Mouse (Mus musculus): ENCODE results near the gene Dyrk1a. TPM values are rescaled to one million over a fixed set of nuclear protein-coding genes. Genes with fewer than 3 reads are reported as not detected.
"Not testable (repeated sequence)": the region's sequence is repeated elsewhere in the genome, so short reads cannot be mapped to it uniquely, and the experiment has no call there.

Dyrk1a gene
- total RNA-seq, 2 experiments from 2014 or later, result 68.7 to 77.0 TPM

DNA sequence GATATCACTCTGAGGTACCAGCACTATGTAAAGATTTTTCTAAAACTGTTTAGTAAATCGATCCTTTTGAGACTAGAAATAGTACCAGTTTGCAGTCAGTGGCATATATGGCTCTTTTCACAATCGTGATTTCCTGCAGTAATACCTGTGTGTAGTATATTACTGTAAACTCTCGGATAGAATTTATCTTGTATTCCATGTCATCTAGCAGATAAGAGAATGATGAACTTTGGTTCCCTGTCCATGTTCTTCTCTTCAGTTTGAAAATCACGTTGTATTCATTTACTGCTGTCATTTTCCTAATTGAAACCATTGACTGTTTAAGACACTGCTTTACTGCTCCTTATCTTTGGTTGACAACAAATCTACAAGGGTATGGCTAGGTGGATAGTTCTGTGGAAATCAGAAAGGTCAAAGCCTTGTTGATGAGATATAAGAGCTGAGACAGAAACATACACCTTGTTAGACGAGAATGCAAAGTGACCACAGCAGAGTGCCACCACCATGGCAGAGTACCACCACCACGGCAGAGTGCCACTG, 62.7 kb downstream of the Dyrk1a start:
- DNase-seq, result no peak

DNA sequence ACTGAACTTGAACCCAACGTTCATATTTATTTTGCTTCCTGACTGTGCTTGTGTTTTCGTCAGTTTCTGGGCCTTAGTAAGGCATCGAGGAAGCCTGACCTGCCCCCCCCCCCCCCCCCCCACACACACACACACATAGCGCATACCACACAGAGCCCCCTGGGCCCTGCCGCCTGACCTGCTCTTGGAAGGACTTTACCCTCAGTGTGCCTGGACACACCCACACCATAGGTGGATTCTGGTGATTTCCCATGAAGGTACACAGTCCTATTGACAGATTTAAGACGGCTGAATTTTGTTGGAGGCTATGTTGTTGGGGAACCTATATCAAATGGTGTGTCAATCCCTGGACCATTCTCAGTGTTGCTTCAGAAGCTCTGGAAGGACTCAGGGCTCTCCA, 63.2 kb downstream of the Dyrk1a start:
- no peak for DNase-seq

DNA sequence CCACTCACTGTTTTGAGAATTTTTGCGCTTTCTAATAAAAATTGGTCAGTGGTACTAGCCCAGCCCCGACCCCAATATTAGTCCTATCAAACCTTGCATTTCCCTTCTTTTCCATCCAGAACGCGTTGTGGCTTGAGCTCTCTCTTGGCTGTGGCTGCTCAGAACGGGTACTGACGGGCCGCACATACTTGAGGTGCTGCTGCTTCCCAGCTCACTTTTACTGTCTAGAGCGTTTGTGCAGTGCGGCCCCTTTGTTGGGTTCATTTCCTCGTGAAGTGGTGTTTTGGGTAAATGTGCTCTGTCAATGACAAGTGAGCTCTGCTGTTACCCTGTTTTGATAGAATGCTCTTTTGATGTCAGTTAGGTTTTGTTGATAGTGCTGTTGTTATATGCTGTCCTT, 67.6 kb downstream of the Dyrk1a start:
- DNase-seq, result no peak

DNA sequence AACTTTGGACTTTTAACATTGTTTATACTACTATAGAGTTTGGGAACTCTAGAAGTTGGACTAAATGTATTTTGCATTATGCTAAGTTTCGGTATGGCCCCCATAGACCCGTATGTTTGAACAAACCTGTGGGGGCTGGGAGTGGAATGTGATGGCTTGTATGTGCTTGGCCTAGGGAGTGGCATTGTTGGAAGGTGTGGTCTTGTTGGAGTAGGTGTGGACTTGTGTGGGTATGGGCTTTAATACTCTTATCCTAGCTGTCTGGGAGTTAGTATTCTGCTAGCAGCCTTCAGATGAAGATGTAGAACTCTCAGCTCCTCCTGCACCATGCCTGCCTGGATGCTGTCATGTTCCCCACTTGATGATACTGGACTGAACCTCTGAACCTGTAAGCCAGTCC, 72.0 kb downstream of the Dyrk1a start:
- no peak for DNase-seq

DNA sequence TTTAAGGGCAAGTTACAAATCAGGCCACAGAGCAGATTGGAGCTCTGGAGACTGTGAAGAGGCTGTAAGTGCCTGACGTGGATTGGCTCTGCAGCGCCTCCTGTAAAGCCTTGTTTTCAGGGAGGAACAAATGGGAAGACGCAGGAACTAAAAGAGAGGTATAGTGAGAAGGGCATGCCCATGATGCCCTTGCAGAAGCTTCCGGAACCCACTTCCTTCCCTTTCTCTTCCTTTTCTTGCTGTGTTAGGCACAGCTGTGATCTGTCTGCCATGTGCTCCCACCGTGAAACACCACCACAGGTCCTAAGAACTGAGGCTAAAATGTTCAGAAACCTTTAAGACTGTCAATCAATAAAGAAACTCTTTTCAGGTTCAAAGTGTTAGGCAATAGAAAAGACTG, 77.3 kb downstream of the Dyrk1a start:
- DNase-seq, result no peak

DNA sequence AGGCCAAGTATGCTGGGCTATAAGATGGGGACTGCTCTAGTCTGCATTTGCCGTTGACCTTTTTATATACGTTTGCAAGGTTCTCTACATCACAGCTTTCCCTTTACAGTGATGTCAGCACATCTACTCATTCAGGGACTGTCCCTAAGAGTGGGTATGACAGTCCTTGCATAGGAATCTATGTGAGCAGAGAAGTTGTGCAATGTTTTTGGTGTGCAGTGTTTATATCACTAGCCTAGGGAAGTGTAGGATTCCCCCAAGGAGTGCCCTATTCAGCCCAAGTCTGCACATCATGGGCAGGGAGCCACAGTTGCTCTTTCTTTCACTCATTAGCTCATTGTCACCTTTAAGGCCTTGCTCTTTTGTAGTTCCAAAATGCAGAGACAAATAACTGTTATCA, 78.1 kb downstream of the Dyrk1a start:
- DNase-seq, result no peak

DNA sequence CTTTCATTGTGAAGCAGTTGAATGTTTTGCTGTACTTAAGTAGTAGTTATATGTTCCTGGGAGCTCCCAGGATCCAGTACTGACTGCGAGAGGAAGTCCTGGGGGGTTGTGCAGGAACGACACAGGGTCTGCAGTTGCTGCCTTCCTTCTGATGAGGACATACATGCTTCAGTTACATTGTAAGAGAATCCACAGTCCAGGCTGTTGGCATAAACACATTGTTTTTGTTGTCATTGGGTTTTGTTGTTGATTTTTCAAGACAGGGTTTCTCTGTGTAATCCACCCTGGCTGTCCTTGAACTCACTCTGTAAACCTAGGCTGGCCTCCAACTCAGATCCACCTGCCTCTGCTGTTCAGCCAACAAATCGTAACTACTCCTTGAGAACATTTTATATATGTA, 80.1 kb downstream of the Dyrk1a start:
- no peak for DNase-seq

DNA sequence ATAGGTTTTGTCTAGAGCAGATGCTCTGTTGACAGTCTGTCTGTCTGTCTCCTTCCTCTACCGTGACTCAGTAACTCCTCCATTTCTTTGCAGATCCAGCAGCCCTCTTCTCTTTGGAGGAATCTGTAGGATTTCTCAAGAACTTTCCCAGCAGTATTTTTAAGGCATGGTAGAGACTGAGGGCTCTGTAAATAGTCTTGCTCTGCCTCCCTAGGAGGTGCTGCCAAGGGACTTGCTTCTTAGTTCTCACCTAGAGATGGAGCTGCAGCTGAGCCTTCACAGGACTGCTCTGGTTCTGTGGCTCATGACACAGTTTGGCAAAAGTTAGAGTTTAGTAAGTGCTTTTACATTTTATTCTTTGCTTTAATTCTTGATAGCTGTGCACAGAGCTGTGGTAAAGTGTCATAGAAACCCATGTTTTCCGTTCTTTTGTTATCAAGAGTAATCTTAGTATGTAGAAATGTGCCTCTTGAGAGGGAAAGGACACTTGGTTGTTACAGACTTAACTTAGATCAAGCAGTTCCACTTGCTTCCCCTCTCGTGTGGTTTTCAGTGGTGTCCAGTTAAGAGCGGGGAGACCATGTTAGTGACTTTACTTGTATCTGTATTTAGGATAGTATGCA, 82.4 kb downstream of the Dyrk1a start:
- DNase-seq, result no peak

DNA sequence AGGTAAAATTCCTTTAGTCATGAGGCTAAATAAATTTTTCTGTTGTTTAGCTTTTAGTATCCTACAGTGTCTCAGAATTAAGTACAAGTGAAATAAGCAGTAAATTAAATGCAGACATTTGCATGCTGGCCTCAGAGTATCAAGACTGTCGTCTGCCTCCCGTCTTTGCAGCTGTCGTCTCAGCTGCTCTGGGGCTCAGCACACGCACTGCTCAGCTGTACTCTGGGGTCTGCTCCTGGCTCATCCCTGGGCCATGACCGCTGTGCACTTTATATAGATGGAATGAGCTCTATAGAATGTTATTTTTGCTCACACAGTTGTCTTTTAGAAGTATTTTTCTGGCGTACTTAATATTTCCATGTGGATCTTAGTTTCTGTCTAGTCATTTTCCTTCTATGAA, 85.3 kb downstream of the Dyrk1a start:
- no peak for DNase-seq

DNA sequence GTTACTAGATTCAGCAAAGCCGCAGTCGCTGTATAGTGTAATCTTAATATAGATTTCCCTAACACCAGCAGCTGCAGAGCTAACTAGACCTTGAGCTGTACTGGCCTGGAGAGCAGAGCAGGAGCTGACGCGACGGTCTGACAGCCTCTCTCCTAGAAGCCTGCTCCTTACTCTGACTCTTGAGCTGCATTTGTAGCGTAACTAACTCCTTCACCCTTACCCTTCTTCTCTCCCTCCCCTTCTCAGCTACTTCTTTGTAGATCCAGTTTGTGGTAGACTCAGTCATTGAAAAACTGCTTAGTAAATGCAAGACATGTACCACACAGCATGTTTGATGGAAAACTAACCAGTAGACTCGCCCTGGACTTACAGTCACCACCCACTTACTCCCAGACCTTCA, 87.1 kb downstream of the Dyrk1a start:
- DNase-seq, result no peak

DNA sequence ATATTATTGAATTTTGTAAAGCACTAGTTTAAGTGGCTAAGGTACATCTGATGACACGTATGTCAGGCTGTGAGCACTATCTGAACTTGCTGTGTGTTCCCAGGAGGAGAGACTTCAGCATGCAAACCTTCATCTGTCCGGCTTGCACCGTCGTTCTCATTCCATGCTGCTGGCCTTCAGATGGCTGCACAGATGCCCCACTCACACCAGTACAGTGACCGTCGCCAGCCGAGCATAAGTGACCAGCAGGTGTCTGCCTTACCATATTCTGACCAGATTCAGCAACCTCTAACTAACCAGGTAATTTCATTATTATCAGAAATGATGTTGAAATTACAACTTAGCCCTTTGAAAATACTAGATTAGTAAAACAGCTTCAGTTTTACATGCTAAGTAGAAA, 89.6 kb downstream of the Dyrk1a start:
- DNase-seq, result no peak

DNA sequence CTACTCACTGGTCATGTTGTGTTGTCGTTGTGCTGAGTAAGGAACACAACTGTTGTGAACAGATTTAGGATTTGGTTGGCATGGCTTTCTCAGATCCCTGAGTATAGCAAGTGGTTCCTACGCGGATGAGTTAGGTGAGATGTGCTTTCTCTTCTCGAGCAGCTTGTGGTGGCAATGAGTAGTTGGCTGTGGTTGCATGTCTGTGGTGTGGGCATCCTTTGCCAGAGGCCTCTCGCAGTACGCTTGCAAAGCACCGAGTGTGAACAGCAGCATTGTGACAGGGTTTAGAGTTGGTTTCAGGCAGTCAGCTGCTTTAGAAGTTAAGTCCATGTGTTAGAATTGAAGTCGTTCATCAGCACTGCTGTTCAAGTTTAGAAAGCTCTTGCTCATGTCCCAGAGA, 90.4 kb downstream of the Dyrk1a start:
- DNase-seq, result no peak

DNA sequence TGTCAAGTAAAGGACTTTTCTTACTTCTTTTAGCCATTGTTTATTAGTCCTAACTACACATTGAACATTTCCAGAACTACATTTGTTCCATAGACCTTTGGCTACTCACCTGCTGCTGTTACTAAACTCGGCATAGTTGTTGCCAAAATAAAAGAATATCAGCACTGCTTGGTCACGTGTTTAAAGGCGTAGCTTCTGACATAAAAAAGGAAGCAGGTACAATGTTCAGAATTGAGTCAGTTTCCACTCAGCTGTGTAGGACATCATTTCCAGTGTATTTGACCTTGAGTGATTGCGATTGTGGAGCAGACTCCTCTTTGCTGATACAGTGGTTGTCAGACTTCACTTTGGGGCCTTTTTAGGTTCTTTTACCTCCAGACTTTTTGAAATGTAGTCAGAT, 97.7 kb downstream of the Dyrk1a start:
- no peak for DNase-seq

DNA sequence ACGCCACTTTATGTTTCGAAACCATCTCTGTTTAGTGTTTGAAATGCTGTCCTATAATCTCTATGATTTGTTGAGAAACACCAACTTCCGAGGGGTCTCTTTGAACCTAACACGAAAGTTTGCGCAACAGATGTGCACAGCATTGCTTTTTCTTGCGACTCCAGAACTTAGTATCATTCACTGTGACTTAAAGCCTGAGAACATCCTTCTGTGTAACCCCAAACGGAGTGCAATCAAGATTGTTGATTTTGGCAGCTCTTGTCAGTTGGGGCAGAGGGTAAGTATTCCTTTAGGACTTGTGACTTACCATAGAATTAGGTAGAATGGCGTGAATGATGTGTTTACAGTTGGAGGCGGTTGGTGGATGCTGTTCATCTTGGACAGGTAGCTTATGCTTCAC, 101.5 kb downstream of the Dyrk1a start:
- DNase-seq, result no peak

DNA sequence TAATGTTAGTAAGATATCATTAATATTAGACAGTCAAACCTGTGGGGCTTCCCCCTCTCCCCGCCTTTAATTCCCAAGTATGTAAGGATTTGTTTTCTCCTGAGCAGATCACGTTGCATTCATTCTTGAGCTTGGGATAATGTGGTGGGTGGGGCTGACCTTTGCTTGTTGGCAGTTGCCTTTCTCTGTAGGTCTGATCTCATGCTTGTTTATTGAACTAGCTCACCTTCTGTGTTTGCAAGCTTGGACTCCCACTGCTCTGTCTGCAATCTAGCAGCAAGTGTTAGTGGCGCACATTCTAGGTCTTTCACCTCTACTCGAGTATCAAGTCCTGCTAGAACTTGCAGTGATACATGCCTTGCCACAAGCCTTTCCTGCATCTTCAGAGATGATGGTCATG, 111.1 kb downstream of the Dyrk1a start:
- no peak for DNase-seq

DNA sequence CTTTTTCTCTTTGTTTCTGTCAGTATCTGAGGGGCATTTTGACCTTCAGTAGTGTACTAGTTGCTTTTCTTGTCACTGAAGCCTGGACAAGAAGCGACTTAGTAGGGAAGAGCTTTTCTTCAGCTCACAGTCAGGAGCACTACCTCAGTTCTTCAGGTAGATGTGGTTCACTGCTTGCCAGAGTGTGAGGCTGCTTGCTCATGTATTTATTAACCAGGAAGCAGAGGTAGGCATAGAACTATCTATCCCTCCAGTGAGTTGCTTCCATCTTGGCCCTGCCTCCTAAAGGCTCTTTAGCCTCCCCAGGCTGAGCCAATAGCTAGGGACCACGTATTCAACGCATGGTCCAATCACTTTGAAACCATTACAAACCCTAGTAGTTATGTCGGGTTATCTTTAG, 112.0 kb downstream of the Dyrk1a start:
- no peak for DNase-seq

DNA sequence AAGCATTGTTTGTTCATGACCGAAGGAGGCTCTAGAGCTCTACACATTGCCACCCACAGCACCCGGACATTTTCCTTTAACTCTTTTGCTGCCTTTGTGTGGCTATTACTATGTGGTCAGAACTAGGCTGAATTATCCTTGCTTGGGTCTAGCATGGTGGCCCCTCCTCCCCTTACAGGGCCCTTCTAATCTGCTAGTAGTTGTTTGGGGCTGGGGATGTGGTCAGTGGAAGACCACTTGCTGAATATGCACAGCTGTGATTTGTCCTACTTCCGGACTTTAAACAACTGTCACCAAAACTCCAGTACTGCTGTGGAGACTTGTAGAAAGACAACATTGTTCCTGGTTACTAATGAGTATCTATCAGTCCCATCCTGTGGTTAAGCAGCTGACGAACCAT, 114.2 kb downstream of the Dyrk1a start:
- no peak for DNase-seq

DNA sequence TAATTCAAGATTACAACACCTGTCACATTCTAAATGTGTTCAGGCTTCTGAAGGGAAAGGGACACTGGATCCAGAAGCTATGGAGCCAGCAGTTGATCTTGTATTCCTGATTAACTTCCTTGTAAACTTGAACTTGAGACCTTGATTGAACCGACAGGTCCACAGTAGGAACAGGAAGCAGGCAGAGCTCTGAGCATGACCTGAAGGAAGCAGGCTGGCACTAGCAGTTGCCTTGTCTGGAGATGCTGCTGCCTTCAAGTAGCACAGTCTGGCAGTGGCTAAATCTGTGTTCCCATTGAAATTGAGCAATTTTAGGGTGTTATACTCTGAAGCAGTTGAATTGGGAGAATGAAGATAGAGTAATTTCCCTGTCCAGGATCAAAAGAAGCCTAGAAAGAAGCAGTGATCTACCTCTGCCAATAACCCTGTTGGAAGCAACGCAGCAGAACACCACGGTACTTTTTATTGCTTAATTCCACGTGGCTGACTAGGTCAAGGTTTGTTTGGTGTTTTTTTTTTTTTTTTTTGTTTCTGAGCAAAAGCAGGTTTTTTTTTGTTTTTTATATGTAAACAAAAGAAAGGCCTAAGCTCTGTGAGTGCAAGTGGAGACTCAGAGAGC, 124.0 kb downstream of the Dyrk1a start:
- no peak for DNase-seq

DNA sequence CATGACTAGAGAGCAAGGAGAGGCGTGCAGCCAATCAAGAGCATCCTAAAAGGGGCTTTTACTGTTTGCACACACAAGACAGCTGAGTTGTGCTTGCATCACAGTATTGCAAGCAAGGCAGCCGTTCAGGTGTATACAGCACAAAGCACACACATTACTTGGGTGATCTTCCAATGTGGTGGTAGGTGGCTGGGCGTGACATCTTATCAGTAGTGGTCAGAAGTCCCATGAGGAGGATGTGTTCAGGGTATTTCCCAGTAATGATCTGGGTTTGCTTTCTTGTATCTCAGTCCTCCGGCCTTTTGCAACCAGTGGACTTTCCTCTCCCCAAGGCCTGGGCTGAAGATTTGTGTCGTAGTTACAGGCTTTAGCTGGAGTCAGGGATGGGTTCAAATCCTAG, 127.7 kb downstream of the Dyrk1a start:
- DNase-seq, result no peak

DNA sequence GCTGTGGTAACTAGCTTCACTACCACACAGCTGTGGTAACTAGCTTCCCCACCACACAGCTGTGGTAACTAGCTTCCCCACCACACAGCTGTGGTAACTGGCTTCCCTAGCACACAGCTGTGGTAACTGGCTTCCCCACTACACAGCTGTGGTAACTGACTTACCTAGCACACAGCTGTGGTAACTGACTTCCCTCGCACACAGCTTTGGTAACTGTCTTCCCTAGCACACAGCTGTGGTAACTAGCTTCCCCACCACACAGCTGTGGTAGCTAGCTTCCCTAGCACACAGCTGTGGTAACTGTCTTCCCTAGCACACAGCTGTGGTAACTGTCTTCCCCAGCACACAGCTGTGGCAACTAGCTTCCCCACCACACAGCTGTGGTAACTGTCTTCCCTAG, 128.4 kb downstream of the Dyrk1a start:
- not testable (repeated sequence) for DNase-seq

DNA sequence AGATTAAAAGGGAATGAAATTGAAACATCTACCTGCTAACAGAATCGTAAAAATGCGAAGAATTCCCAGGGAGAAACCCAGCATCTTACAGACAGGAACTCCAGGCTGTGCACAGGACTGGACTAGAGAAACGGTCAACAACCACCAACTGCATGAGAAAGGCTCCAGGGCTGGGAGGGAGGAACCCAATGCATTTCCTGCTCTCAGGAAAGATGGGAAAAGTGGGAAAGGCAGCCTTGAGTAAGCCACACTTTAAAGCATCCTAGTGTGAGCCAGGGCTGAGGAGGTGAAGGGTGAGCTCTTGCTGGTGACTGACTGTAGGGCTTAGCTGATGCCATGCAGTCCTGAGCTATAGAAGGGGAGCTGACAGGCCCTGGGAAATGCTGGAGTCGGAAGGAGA, 131.3 kb downstream of the Dyrk1a start:
- DNase-seq, result no peak

DNA sequence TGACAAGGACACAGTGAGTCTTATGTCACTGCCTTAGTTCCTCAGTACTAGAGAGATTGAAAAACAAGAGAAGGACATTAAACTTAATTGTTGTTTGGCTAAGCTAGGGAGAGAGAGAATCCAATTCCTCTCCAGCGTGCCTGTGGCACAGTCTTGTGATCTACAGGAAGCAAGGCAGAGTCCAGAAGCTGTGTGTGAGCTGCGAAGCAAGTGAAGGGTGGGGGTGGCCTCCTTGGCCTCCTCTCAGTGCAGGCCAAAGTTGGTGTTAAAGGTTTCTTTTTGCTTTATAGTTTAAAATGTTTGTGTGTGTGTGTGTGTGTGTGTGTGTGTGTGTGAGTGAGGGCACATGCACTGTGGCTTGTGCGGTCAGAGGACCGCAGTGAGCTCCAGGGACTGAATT, 132.2 kb downstream of the Dyrk1a start:
- no peak for DNase-seq

DNA sequence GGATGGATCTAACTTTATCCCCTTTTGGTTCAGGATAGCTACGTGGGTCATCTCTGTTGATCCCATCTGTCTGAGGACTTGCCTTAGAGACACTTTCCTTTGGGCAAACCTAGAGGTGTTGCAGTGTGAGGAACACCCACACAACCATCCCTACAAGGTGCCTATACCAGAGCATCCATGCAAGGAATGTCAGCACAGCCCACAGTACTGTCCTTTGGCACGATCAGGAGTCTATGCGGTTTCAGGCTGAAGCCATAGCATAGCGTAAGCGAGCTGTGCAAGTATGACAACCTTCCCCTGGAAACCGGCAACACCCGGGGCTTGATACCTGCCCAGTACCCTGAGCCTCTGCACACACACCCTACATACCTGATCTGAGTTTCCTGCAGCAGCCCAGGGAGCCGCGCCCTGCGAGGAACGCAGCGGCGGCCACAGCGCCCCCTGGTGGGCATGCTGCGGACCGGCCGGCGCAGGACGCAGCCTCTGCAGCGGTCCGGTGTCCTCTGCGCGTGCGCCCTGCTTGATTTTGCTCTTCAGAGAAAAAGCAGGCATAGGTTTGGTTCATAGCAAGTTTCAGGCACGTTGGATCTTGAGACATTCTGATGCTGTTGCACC, 143.8 kb downstream of the Dyrk1a start:
- peak; percentile 89 to 94 for DNase-seq

DNA sequence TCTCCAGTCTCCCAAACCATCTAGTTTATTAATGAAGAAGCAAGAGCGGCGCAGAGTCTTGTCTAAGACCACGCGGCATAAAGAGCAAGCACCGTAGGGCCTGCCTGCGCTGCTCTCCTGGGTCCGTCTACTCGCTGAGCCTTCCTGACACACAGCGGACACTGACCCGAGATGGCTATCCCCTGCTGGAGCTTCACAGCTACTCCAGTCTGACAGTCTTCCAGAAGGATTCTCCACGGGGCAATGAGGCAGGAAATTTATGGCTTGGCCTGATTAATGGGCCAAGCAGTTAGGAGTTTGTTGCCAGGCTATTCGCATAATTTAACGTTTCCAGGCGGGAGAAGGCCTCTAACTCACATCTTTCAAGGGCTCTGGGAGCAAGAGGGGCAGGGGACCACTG, 144.7 kb downstream of the Dyrk1a start:
- peak in 1 of 2 experiments; percentile 13 for DNase-seq
